Mouse (Mus musculus): ENCODE measurements at regions not wholly inside any gene's neighbourhood (a gene's known extent, or its start where the extent isn't known, plus 50 kb on each side); places are given as distances from the start of the nearest gene placed in this dataset.

DNA sequence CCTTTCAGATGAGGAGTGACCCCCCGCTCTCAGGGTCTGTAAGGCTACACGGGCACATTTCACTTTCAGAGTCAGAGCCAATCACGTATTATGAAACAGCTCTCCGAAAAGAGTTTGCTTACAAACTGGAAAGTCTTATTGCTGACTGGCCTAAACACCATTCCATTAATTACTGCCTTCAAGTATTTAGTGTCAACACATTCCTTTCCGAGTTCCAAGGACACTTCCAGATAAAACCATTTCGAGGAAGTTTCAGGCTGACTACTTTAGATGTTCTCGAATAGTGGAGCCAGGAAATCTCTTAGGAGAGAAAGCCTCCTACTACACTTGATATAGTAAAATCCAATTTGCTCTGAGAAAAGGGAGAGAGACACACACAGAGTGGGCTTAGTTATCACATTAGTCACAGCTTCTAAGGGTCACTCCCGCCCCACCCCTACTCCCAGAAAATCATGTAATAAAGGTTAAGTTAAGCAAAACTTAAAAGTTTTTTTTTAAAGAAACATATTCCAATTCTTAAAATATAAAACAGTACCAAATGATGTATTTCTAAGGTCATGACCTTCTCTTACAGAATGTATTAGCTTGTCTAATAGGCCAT, 136.3 kb upstream of the Gm4301 start:
- Histone ChIP-seq H3K9ac (ENCODE audit: insufficient read depth, low read depth, low read length, poor library complexity, severe bottlenecking) (no peak overlapping the region), H3K27ac (ENCODE audit: insufficient read depth, low read depth, low read length, poor library complexity, severe bottlenecking) (no peak overlapping the region), H3K36me3 (ENCODE audit: control insufficient read depth, insufficient read depth, low read length, poor library complexity, severe bottlenecking) (no peaks in the 10 kb centered on the region), H3K9me3 (ENCODE audit: control insufficient read depth, insufficient read depth, low read depth, low read length) (no peaks in the 10 kb centered on the region), H3K4me1 (ENCODE audit: control insufficient read depth in 2 of 2, insufficient read depth in 2 of 2, low read length in 2 of 2, poor library complexity in 1 of 2) (no peaks in the 10 kb centered on the region), H3K4me3 (ENCODE audit: insufficient read depth in 1 of 2, low read depth in 1 of 2, low read length in 2 of 2, poor library complexity in 1 of 2, severe bottlenecking in 1 of 2) (no peak overlapping the region)
- no peak for DNase-seq (ENCODE audit: low read depth, low spot score)
- in situ Hi-C loops (cut with MboI; ENCODE audit: low sequenced_read_pairs in 2 of 2, unreplicated experiment in 2 of 2) = no loop called here
- no peak for TF ChIP-seq CHD2 (IDR thresholded peaks at IDR 0.05; ENCODE audit: low read depth, low read length)
- no peak for TF ChIP-seq MAFK (IDR thresholded peaks at IDR 0.05; ENCODE audit: insufficient read depth, low read depth, low read length)
- no peak for TF ChIP-seq HCFC1 (IDR thresholded peaks at IDR 0.05; ENCODE audit: borderline replicate concordance, insufficient read depth, low read length)
- no peak for TF ChIP-seq ZNF384 (IDR thresholded peaks at IDR 0.05; ENCODE audit: low read depth, low read length)
- no peak for TF ChIP-seq ZC3H11A (IDR thresholded peaks at IDR 0.05; ENCODE audit: borderline replicate concordance, low read depth, low read length)

DNA sequence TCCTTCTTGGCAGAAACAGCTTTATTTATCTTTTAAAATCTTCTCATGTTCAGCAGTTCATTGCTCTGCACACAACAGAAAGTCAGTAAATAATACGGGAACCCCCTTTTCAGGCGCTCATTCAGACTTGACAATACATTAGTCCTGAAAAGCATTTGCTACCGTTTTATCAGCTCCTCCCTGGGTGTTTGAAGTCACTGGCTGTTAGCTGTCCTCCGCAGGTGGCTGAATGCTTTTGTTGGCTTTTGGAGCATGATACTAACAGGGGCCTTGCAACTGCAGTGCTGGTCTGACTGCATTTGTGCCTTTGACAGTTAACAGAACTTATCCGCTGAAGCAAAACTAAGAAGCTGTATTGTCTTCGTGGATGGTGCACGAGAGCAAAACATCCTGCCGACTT, 135.0 kb upstream of the Gm4301 start:
- Histone ChIP-seq H3K4me3 (ENCODE audit: insufficient read depth in 1 of 2, low read depth in 1 of 2, low read length in 2 of 2, poor library complexity in 1 of 2, severe bottlenecking in 1 of 2) (no peak overlapping the region), H3K9me3 (ENCODE audit: control insufficient read depth, insufficient read depth, low read depth, low read length) (no peaks in the 10 kb centered on the region), H3K9ac (ENCODE audit: insufficient read depth, low read depth, low read length, poor library complexity, severe bottlenecking) (no peak overlapping the region), H3K36me3 (ENCODE audit: control insufficient read depth, insufficient read depth, low read length, poor library complexity, severe bottlenecking) (no peaks in the 10 kb centered on the region), H3K27ac (ENCODE audit: insufficient read depth, low read depth, low read length, poor library complexity, severe bottlenecking) (no peak overlapping the region), H3K4me1 (ENCODE audit: control insufficient read depth in 2 of 2, insufficient read depth in 2 of 2, low read length in 2 of 2, poor library complexity in 1 of 2) (no peaks in the 10 kb centered on the region)
- no peak for DNase-seq (ENCODE audit: low read depth, low spot score)
- TF ChIP-seq ZNF384 (IDR thresholded peaks at IDR 0.05; ENCODE audit: low read depth, low read length) (no peak), CHD2 (IDR thresholded peaks at IDR 0.05; ENCODE audit: low read depth, low read length) (no peak), ZC3H11A (IDR thresholded peaks at IDR 0.05; ENCODE audit: borderline replicate concordance, low read depth, low read length) (no peak), HCFC1 (IDR thresholded peaks at IDR 0.05; ENCODE audit: borderline replicate concordance, insufficient read depth, low read length) (no peak), MAFK (IDR thresholded peaks at IDR 0.05; ENCODE audit: insufficient read depth, low read depth, low read length) (no peak)
- in situ Hi-C loops (cut with MboI; ENCODE audit: low sequenced_read_pairs in 2 of 2, unreplicated experiment in 2 of 2) = no loop called here

DNA sequence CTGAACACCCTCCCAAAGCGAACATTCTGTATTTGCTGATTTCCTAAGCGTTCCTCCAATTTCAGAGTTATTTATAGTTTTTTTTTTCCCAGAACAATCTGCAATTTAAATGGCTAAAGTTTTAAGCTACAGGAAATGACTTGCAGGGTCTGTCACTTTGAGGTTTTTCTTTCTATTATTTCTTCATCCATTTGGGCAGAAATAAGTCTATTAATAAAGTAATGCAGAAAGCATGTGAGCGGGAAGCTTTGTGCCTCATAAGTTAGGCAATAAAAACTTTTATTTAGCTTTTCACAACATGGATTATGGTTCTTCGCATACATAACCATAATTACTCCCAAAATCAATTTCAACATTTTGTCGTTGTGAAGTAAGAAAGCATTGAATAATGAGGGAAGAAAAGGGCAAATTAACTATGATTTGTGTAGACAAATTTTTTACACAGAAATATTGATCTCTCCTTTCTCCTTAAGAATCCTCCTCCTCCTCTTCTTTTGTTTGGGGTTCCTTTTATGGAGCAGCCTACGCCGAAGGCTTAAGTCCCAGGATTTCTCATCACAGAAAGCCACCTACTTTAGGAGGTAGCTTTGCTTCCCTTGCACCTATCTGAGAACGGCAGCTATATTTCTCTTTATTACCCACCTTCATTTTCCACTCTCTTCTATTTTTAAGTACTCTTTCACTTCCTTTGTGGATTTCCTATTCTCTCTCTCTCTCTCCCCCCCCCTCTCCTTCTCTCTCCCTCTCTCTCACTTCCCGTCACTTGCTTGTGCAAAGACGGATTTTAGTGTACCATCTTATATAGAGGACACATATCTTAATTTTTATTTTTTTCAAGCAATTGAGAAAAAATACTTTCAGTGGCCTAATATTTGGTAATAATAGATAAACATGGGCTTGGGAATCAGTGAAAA, 128.6 kb upstream of the Gm4301 start:
- no peak for DNase-seq (ENCODE audit: low read depth, low spot score)
- no peak overlapping the region for H3K4me3 ChIP-seq (ENCODE audit: insufficient read depth in 1 of 2, low read depth in 1 of 2, low read length in 2 of 2, poor library complexity in 1 of 2, severe bottlenecking in 1 of 2)
- no peaks in the 10 kb centered on the region for H3K4me1 ChIP-seq (ENCODE audit: control insufficient read depth in 2 of 2, insufficient read depth in 2 of 2, low read length in 2 of 2, poor library complexity in 1 of 2)
- H3K27ac ChIP-seq (ENCODE audit: insufficient read depth, low read depth, low read length, poor library complexity, severe bottlenecking) = no peak overlapping the region
- TF ChIP-seq HCFC1 (IDR thresholded peaks at IDR 0.05; ENCODE audit: borderline replicate concordance, insufficient read depth, low read length) = no peak
- TF ChIP-seq ZNF384 (IDR thresholded peaks at IDR 0.05; ENCODE audit: low read depth, low read length) = no peak
- TF ChIP-seq ZC3H11A (IDR thresholded peaks at IDR 0.05; ENCODE audit: borderline replicate concordance, low read depth, low read length) = no peak
- no peak for TF ChIP-seq MAFK (IDR thresholded peaks at IDR 0.05; ENCODE audit: insufficient read depth, low read depth, low read length)
- no peak for TF ChIP-seq CHD2 (IDR thresholded peaks at IDR 0.05; ENCODE audit: low read depth, low read length)
- in situ Hi-C loops (cut with MboI; ENCODE audit: low sequenced_read_pairs in 2 of 2, unreplicated experiment in 2 of 2) = no loop called here
- H3K9me3 ChIP-seq (ENCODE audit: control insufficient read depth, insufficient read depth, low read depth, low read length) = no peaks in the 10 kb centered on the region
- H3K9ac ChIP-seq (ENCODE audit: insufficient read depth, low read depth, low read length, poor library complexity, severe bottlenecking) = no peak overlapping the region
- H3K36me3 ChIP-seq (ENCODE audit: control insufficient read depth, insufficient read depth, low read length, poor library complexity, severe bottlenecking) = no peaks in the 10 kb centered on the region

DNA sequence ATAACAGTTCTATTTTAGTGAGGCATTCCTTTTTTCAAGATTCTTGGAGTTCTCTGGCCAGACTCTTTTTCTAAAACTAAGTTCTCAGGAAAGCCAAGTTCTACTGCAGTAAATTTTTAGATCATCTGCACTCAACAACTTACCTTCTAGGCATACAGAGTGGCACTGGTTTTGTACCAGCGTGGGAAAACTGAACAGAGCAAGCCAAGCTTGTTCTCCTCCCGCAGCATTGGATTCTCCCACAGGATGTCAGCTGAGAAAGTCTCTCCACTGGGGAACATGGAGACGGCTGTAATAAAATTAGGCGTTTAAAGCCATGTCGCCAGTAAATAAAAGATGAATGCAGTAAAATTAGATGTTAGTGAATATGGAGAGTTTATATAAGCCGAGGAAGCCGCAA, 124.8 kb upstream of the Gm4301 start:
- Histone ChIP-seq H3K4me3 (ENCODE audit: insufficient read depth in 1 of 2, low read depth in 1 of 2, low read length in 2 of 2, poor library complexity in 1 of 2, severe bottlenecking in 1 of 2) (no peak overlapping the region), H3K27ac (ENCODE audit: insufficient read depth, low read depth, low read length, poor library complexity, severe bottlenecking) (no peak overlapping the region), H3K36me3 (ENCODE audit: control insufficient read depth, insufficient read depth, low read length, poor library complexity, severe bottlenecking) (no peaks in the 10 kb centered on the region), H3K4me1 (ENCODE audit: control insufficient read depth in 2 of 2, insufficient read depth in 2 of 2, low read length in 2 of 2, poor library complexity in 1 of 2) (no peaks in the 10 kb centered on the region), H3K9ac (ENCODE audit: insufficient read depth, low read depth, low read length, poor library complexity, severe bottlenecking) (no peak overlapping the region), H3K9me3 (ENCODE audit: control insufficient read depth, insufficient read depth, low read depth, low read length) (no peaks in the 10 kb centered on the region)
- no peak for DNase-seq (ENCODE audit: low read depth, low spot score)
- in situ Hi-C loops (cut with MboI; ENCODE audit: low sequenced_read_pairs in 2 of 2, unreplicated experiment in 2 of 2) = no loop called here
- TF ChIP-seq CHD2 (IDR thresholded peaks at IDR 0.05; ENCODE audit: low read depth, low read length) (no peak), ZC3H11A (IDR thresholded peaks at IDR 0.05; ENCODE audit: borderline replicate concordance, low read depth, low read length) (no peak), MAFK (IDR thresholded peaks at IDR 0.05; ENCODE audit: insufficient read depth, low read depth, low read length) (no peak), HCFC1 (IDR thresholded peaks at IDR 0.05; ENCODE audit: borderline replicate concordance, insufficient read depth, low read length) (no peak), ZNF384 (IDR thresholded peaks at IDR 0.05; ENCODE audit: low read depth, low read length) (no peak)

Data from ES-E14 (cell line).